Mouse (Mus musculus) retina, postnatal 1 day (tissue): ENCODE measurements around the gene Tead4.
"Not testable (repeated sequence)": the region's sequence is repeated elsewhere in the genome, so short reads cannot be mapped to it uniquely, and the experiment has no call there.

ENCODE experiments used
- DNase-seq: peaks from one replicate; pipeline ENCODE4 v3.0.0-alpha.2; 2012

The Tead4 gene

GRCm38 (mm10) chr6:128232216-128232615 lies 68.4 kb downstream of the Tead4 start:
- DNase-seq = no peak

- peak; percentile 38 for DNase-seq
Measured at GRCm38 (mm10) chr6:128231741-128232140, 68.9 kb downstream of the Tead4 start.

GRCm38 (mm10) chr6:128227438-128228017 lies 73.1 kb downstream of the Tead4 start:
- DNase-seq = peak; percentile 56

- DNase-seq = no peak
Measured at GRCm38 (mm10) chr6:128226941-128227340, 73.7 kb downstream of the Tead4 start.

GRCm38 (mm10) chr6:128225846-128226176 lies 74.8 kb downstream of the Tead4 start:
- no peak for DNase-seq

- no peak for DNase-seq
Measured at GRCm38 (mm10) chr6:128225009-128225845, 75.4 kb downstream of the Tead4 start.

GRCm38 (mm10) chr6:128223159-128223558 lies 77.5 kb downstream of the Tead4 start:
- DNase-seq = no peak

GRCm38 (mm10) chr6:128215004-128215403 lies 85.6 kb downstream of the Tead4 start:
- not testable (repeated sequence) for DNase-seq

GRCm38 (mm10) chr6:128209199-128209598 lies 91.4 kb downstream of the Tead4 start:
- not testable (repeated sequence) for DNase-seq

GRCm38 (mm10) chr6:128208491-128209170 lies 92.0 kb downstream of the Tead4 start:
- DNase-seq = no peak

- DNase-seq = no peak
Measured at GRCm38 (mm10) chr6:128203557-128203956, 97.1 kb downstream of the Tead4 start.

- DNase-seq = peak; percentile 56
Measured at GRCm38 (mm10) chr6:128200847-128201640, 99.6 kb downstream of the Tead4 start.

GRCm38 (mm10) chr6:128200116-128200846 lies 100.3 kb downstream of the Tead4 start:
- DNase-seq = peak; percentile 98

- DNase-seq = no peak
Measured at GRCm38 (mm10) chr6:128183521-128183920, 117.1 kb downstream of the Tead4 start.

- DNase-seq = no peak
Measured at GRCm38 (mm10) chr6:128181176-128181575, 119.4 kb downstream of the Tead4 start.

GRCm38 (mm10) chr6:128179651-128180050 lies 121.0 kb downstream of the Tead4 start:
- no peak for DNase-seq

GRCm38 (mm10) chr6:128179247-128179646 lies 121.4 kb downstream of the Tead4 start:
- no peak for DNase-seq

- no peak for DNase-seq
Measured at GRCm38 (mm10) chr6:128178681-128179080, 121.9 kb downstream of the Tead4 start.
